Mouse (Mus musculus): ENCODE measurements around the gene Col23a1.

DNA sequence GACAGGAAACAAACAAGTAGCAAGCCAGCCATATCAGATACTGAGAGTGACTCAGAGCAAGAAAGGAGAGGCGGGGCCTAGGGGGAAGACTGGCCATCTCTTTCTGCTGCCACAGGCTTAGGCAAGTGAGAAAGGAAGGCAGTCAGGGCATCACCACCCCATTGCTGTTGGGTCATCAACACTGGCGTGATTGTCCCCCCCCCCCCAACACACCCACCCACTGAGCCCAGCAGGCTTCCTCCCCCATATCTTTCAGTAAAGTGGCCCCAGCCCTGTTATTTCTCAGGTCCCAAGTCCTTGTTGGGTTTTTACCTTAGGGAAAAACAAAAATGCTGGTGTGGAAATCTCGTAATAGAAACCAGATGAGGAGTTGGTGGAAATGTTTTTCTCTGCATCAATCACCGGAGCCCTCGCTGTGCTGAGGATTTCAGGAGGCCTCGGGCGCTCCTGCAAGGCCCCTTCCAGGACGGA, 195.4 kb downstream of the Col23a1 start:
- TF ChIP-seq POLR2A (IDR thresholded peaks at IDR 0.05; ENCODE audit: low read depth, low read length) (no peak), CTCF (IDR thresholded peaks at IDR 0.05; ENCODE audit: borderline replicate concordance, insufficient read depth, low read length) (no peak)

All from embryonic fibroblast, embryonic 13.5 days (primary cell).